Mouse (Mus musculus) skeletal muscle tissue, adult 2 months (tissue): ENCODE results near the gene Coro1c.

Experiments
- DNase-seq: peaks from one replicate; pipeline ENCODE4 v3.0.0-alpha.2; 2012; ENCODE audit warnings: low read depth, low spot score

Gene Coro1c

GRCm38 (mm10) chr5:113929526-113929925 is 21.0 kb upstream of the Coro1c start:
- no peak for DNase-seq

- DNase-seq: no peak
These were observed 16.1 kb upstream of the Coro1c start for GRCm38 (mm10) chr5:113924608-113925007.

GRCm38 (mm10) chr5:113921310-113922166 is 13.0 kb upstream of the Coro1c start:
- no peak for DNase-seq

GRCm38 (mm10) chr5:113919060-113919459 is 10.5 kb upstream of the Coro1c start:
- DNase-seq: no peak

GRCm38 (mm10) chr5:113918654-113919053 is 10.1 kb upstream of the Coro1c start:
- peak; percentile 77 for DNase-seq

- DNase-seq: no peak
These were observed 2.1 kb upstream of the Coro1c start for GRCm38 (mm10) chr5:113910705-113911104.

- DNase-seq: no peak
These were observed 1.6 kb upstream of the Coro1c start for GRCm38 (mm10) chr5:113910065-113910701.

- no peak for DNase-seq
These were observed 581 bp downstream of the Coro1c start for GRCm38 (mm10) chr5:113907786-113908567.

- no peak for DNase-seq
These were observed 1.4 kb downstream of the Coro1c start for GRCm38 (mm10) chr5:113906958-113907735.

- DNase-seq: no peak
These were observed 3.6 kb downstream of the Coro1c start for GRCm38 (mm10) chr5:113904987-113905386.

GRCm38 (mm10) chr5:113902983-113903382 is 5.6 kb downstream of the Coro1c start:
- DNase-seq: no peak

GRCm38 (mm10) chr5:113902017-113902416 is 6.5 kb downstream of the Coro1c start:
- DNase-seq: no peak

- no peak for DNase-seq
These were observed 7.4 kb downstream of the Coro1c start for GRCm38 (mm10) chr5:113901074-113901571.

- DNase-seq: no peak
These were observed 9.0 kb downstream of the Coro1c start for GRCm38 (mm10) chr5:113899543-113899942.

GRCm38 (mm10) chr5:113892005-113892404 is 16.6 kb downstream of the Coro1c start:
- no peak for DNase-seq

GRCm38 (mm10) chr5:113890874-113891273 is 17.7 kb downstream of the Coro1c start:
- no peak for DNase-seq

- no peak for DNase-seq
These were observed 18.6 kb downstream of the Coro1c start for GRCm38 (mm10) chr5:113889912-113890311.

- no peak for DNase-seq
These were observed 19.2 kb downstream of the Coro1c start for GRCm38 (mm10) chr5:113889181-113889906.

- DNase-seq: no peak
These were observed 20.3 kb downstream of the Coro1c start for GRCm38 (mm10) chr5:113888186-113888795.

- peak; percentile 84 for DNase-seq
These were observed 21.4 kb downstream of the Coro1c start for GRCm38 (mm10) chr5:113887132-113887531.
